Mouse (Mus musculus) forebrain, embryonic 15.5 days (tissue): ENCODE results near the gene Nae1. TPM values are rescaled to one million over a fixed set of nuclear protein-coding genes. Genes with fewer than 3 reads are reported as not detected.

ENCODE experiments used
- ATAC-seq: fragments of 200-750 bp; cut with Nextera tagmentation; replicated peaks from 2 replicates; pipeline ENCODE4 v1.8.0; 2017; ENCODE audit warnings: mild to moderate bottlenecking, moderate TSS enrichment, moderate library complexity
- H3K27ac ChIP-seq: fragments of 300-500 bp; sonication (generic); replicated peaks from 2 replicates; pipeline ENCODE4 v1.5.1; 2015; ENCODE audit warnings: mild to moderate bottlenecking, inconsistent platforms
- H3K27me3 ChIP-seq: fragments of 300-500 bp; sonication (generic); 2 replicates; pipeline ENCODE4 v1.6.1; 2015; ENCODE audit warnings: inconsistent platforms
- H3K36me3 ChIP-seq: fragments of 300-500 bp; sonication (generic); 2 replicates; pipeline ENCODE4 v1.6.1; 2015; ENCODE audit warnings: mild to moderate bottlenecking, inconsistent platforms
- H3K4me1 ChIP-seq: fragments of 300-500 bp; sonication (generic); 2 replicates; pipeline ENCODE4 v1.6.1; 2015; ENCODE audit warnings: inconsistent platforms
- H3K4me2 ChIP-seq: fragments of 300-500 bp; sonication (generic); replicated peaks from 2 replicates; pipeline ENCODE4 v1.6.1; 2015; ENCODE audit warnings: mild to moderate bottlenecking, inconsistent platforms
- H3K4me3 ChIP-seq: fragments of 300-500 bp; sonication (generic); 2 replicates; pipeline ENCODE4 v1.5.1; 2015; ENCODE audit warnings: mild to moderate bottlenecking, inconsistent platforms
- H3K9ac ChIP-seq: fragments of 300-500 bp; sonication (generic); replicated peaks from 2 replicates; pipeline ENCODE4 v1.6.1; 2015; ENCODE audit warnings: mild to moderate bottlenecking, inconsistent platforms
- H3K9me3 ChIP-seq: fragments of 300-500 bp; sonication (generic); 2 replicates; pipeline ENCODE4 v1.6.1; 2016; ENCODE audit warnings: inconsistent platforms
- WGBS: fragments of 180-500 bp; shearing (Covaris S2); methylation state at CpG from one replicate; pipeline ENCODE4 v1.1.7; 2015; ENCODE audit warnings: mixed read lengths; 5-methylcytosine and 5-hydroxymethylcytosine counted together
- polyA plus RNA-seq: library from polyadenylated mRNA; unstranded; fragments of >200 nt; fragmentation: Nextera tagmentation; extraction: Ambion mirVana; gene quantifications from 2 replicates; pipeline ENCODE4 v1.2.1, GENCODE M21; 2015

Nae1 gene
- polyA plus RNA-seq, 1 experiment from 2014 or later, result 124 TPM

DNA sequence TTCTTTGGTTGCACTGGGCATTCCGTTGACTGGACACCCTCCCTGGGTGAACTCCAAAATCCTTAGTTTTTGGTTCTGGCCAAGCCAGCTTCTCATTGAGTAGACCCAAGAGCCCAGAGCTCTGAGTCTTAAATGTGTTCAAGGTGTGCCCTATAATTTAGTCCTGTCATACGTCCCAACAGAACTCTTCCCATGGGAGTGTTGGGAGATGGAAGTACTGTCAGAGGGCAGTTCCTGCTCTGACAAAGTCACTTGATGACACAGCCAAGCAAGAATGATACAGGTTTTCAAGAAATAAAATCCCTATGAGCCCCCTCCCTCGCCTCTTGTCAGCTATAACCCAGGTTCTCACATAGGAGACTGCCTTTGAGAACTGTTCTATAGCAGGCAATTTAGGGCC is 24.3 kb downstream of the Nae1 start:
- peak overlapping the region; percentile 100 for H3K4me2 ChIP-seq
- no peak overlapping the region for H3K9ac ChIP-seq
- peaks cover 13% of the 10 kb centered on the region for H3K4me1 ChIP-seq
- 80% methylated on average over 3 of the region's 3 CpGs for WGBS
- no peak for ATAC-seq
- no peaks in the 10 kb centered on the region for H3K27me3 ChIP-seq
- peaks cover 20% of the 10 kb centered on the region for H3K36me3 ChIP-seq
- H3K9me3 ChIP-seq, result no peaks in the 10 kb centered on the region
- 0 out of 2 replicates have a peak overlapping the region, but pooled peaks have one; percentile 57 for H3K4me3 ChIP-seq
- no peak overlapping the region for H3K27ac ChIP-seq

DNA sequence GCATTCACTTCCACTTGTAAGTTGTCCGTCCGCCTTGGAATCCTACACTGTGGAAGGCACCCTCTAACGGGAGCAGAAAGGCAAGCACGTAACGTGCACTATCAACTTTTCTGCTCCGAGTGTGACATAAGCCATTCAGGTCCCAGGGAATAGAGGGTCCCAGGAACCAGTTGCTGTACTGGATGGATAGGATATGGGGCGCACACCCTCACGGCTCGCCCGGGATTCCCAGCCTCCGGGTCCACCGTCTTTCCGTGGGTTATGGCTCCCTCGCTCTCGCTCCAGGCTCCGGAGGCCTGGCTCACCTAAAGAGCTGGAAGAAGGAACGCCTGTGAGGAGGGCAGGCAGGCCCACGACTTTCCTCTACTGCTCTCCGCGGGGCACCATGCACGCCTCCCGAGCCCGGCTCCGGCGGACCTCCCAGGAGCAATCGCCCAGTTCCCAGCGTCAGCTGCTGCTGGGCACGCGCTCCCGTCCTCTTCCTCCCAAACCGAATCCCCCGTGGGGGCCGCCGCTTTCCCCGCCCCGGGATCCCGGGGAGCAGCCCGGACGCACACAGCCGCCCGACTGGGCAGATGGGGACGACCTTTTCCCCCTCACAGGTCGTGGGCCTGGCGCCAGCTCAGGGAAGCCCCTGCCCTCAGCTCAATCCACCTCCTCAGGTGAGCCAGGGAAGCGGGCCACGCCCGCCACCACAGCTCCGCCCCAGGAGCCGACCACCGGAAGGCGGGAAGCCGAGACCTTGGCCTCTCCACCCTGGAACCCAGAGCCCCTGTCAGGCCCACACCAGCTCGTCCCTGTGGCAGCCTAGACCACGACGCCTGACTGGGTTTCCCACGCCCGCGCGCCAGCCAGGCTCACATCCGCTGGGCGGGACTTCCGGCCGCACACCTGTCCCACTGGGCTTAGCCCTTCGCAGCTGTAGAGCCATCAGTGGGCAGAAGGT is 25.1 kb downstream of the Nae1 start, which contains the start of gene Terb1:
Gene Terb1 (minus strand): TSS at position 850 of the 946 bp plus-strand sequence.
- Histone ChIP-seq H3K4me3 (peak within 1 kb of the TSS; percentile 57), H3K4me1 (peaks cover 13% of the 10 kb centered on the region), H3K36me3 (peaks cover 12% of the 10 kb centered on the region), H3K27me3 (no peaks in the 10 kb centered on the region), H3K4me2 (peak within 1 kb of the TSS; percentile 100), H3K9me3 (no peaks in the 10 kb centered on the region), H3K27ac (no peak within 1 kb of the TSS), H3K9ac (peak within 1 kb of the TSS; percentile 61)
- 2% methylated on average over 64 of the region's 64 CpGs for WGBS
- ATAC-seq, result peak; percentile 83

DNA sequence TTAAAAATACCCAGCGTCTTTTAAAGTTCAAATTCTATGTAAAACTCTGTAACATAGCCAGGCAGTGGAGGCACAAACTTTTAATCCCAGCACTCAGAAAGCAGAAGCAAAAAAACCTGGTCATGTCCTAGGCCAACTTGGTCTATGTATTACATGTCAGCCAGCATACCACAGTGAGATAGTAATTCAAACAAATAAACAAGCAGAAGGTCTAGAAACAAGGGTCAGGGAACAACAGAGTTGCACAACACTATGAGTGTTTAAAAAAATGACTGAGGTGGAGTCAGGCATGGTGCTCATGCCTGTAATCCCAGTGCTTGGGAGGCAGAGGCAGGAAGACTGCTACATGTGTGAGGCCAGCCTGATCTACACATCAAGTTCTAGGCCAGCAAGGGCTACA is 55.3 kb downstream of the Nae1 start:
- 62% methylated on average over 1 of the region's 1 CpGs for WGBS
- Histone ChIP-seq H3K4me1 (no peaks in the 10 kb centered on the region), H3K4me3 (no peak overlapping the region), H3K4me2 (no peak overlapping the region), H3K9ac (no peak overlapping the region), H3K27ac (no peak overlapping the region), H3K36me3 (no peaks in the 10 kb centered on the region), H3K27me3 (no peaks in the 10 kb centered on the region), H3K9me3 (no peaks in the 10 kb centered on the region)
- no peak for ATAC-seq

DNA sequence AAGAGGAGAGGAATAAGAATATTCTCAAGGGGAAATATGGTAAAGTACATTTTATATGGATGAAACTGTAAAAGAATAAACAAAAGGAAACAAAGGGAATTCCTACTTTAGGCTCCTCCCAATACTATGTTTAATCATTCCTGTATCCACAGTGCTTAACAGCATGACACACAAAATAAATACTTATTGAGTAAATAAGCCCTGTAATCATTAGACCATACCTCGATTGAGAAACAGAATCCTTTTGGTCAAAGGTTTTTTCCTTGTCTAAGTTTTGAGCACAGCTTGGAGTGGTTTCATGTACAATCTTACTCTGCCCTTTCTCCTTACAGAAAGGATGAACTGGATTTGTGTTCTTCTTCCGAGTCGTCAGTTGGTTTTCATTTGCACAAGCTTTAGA is 62.0 kb downstream of the Nae1 start:
- 78% methylated on average over 3 of the region's 3 CpGs for WGBS
- Histone ChIP-seq H3K4me1 (no peaks in the 10 kb centered on the region), H3K36me3 (no peaks in the 10 kb centered on the region), H3K9me3 (no peaks in the 10 kb centered on the region), H3K9ac (no peak overlapping the region), H3K27me3 (no peaks in the 10 kb centered on the region), H3K4me2 (no peak overlapping the region), H3K4me3 (no peak overlapping the region), H3K27ac (no peak overlapping the region)
- ATAC-seq, result no peak

DNA sequence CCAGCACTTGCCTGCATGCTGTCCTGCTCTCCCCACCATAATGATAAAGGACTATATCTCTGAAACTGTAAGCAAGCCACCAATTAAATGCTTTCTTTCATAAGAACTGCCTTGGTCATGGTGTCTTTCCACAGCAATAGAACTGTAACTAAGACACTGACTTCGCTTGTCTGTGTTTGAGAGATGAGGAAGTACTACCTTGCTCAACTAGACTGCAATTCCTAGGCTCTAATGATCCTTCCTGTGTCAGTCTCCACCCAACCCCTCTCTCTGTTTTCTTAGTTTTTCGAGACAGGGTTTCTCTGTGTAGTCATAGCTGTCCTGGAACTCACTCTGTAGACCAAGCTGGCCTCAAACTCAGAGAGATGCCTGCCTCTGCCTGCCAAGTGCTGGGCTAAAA is 67.0 kb downstream of the Nae1 start:
- no peak overlapping the region for H3K4me2 ChIP-seq
- 81% methylated on average over 2 of the region's 2 CpGs for WGBS
- H3K4me3 ChIP-seq, result no peak overlapping the region
- H3K4me1 ChIP-seq, result no peaks in the 10 kb centered on the region
- H3K9me3 ChIP-seq, result no peaks in the 10 kb centered on the region
- no peak for ATAC-seq
- H3K9ac ChIP-seq, result no peak overlapping the region
- no peak overlapping the region for H3K27ac ChIP-seq
- no peaks in the 10 kb centered on the region for H3K27me3 ChIP-seq
- H3K36me3 ChIP-seq, result no peaks in the 10 kb centered on the region

Other genes starting within 250 kb of the Nae1 start
- gene Cmtm2a, start 241.5 kb downstream of the Nae1 start, polyA plus RNA-seq, result not detected in 2 replicates
- not detected in 2 replicates for gene Gm45711, start 224.6 kb downstream of the Nae1 start, polyA plus RNA-seq
- not detected in 2 replicates for gene Cmtm1, start 224.5 kb downstream of the Nae1 start, polyA plus RNA-seq
- gene Gm11020, start 213.1 kb downstream of the Nae1 start, polyA plus RNA-seq, result not detected in 2 replicates
- not detected in 2 replicates for gene Cmtm2b, start 212.4 kb downstream of the Nae1 start, polyA plus RNA-seq
- gene Cmtm3, start 195.2 kb downstream of the Nae1 start, polyA plus RNA-seq, result 32.7 and 34.3 TPM in 2 replicates
- 2.6 and 2.9 TPM in 2 replicates for gene Cmtm4, start 138.8 kb downstream of the Nae1 start, polyA plus RNA-seq
- 124 and 128 TPM in 2 replicates for gene Dync1li2, start 91.6 kb downstream of the Nae1 start, polyA plus RNA-seq
- 0.17 and 0.19 TPM in 2 replicates for gene Terb1, start 24.7 kb downstream of the Nae1 start, polyA plus RNA-seq
- gene Car7, start 52 bp upstream of the Nae1 start, polyA plus RNA-seq, result 1.7 and 2.0 TPM in 2 replicates
- 17.8 and 18.7 TPM in 2 replicates for gene Pdp2, start 56.8 kb upstream of the Nae1 start, polyA plus RNA-seq
- not detected in 2 replicates for gene Cdh16, start 89.8 kb upstream of the Nae1 start, polyA plus RNA-seq
- gene Rrad, start 96.7 kb upstream of the Nae1 start, polyA plus RNA-seq, result 2.4 and 3.0 TPM in 2 replicates
- 145 and 153 TPM in 2 replicates for gene Ciao2b, start 107.3 kb upstream of the Nae1 start, polyA plus RNA-seq
- not detected in 2 replicates for gene Ces2a, start 199.4 kb upstream of the Nae1 start, polyA plus RNA-seq